Comparison of ENCODE assay signal across 8 mouse cellular contexts in genomic region chr5:125407020-125407830, GRCm38 (mm10). TPM values are rescaled to one million over a fixed set of nuclear protein-coding genes. Genes with fewer than 3 reads are reported as not detected.
DNase-seq lines count a peak whose midpoint lies in the region; ATAC-seq and TF ChIP-seq lines count a peak whose summit lies in the region.

No protein-coding gene starts in this region.

- TF ChIP-seq CTCF in small intestine, adult 2 months (IDR thresholded peaks at IDR 0.05; ENCODE audit: extremely low read depth, insufficient read length, insufficient replicate concordance, low read depth, low read length): no peak
- TF ChIP-seq CTCF in lung, adult 2 months (IDR thresholded peaks at IDR 0.05; ENCODE audit: insufficient read depth, low read length): no peak

- 53% methylated on average over 13 of the region's 13 CpGs for WGBS in forebrain, embryonic 10.5 days
- 58% methylated on average over 13 of the region's 13 CpGs for WGBS in limb, embryonic 11.5 days
- 55% methylated on average over 13 of the region's 13 CpGs for WGBS in small intestine, adult 2 months
- WGBS in lung, adult 2 months: 58% methylated on average over 13 of the region's 13 CpGs

- H3K36me3 ChIP-seq in megakaryocyte, embryonic 14.5 days (replicated peaks; ENCODE audit: low read length): no peaks in the 10 kb centered on the region
- H3K36me3 ChIP-seq in forebrain, embryonic 10.5 days (replicated peaks): no peaks in the 10 kb centered on the region
- H3K36me3 ChIP-seq in limb, embryonic 11.5 days (ENCODE audit: control insufficient read depth, insufficient read depth, low read length): no peaks in the 10 kb centered on the region
- H3K36me3 ChIP-seq in small intestine, adult 2 months (ENCODE audit: control insufficient read depth, insufficient read depth, low read length): no peaks in the 10 kb centered on the region

- DNase-seq in forebrain, embryonic 10.5 days (ENCODE audit: extremely low spot score, low spot score): no peak
- DNase-seq in limb, embryonic 11.5 days (ENCODE audit: low spot score): no peak
- no peak for DNase-seq in ovary, postnatal 10 days (ENCODE audit: low spot score)
- no peak for DNase-seq in left cerebral cortex, postnatal 10 days (ENCODE audit: extremely low spot score in 1 of 2, low spot score in 2 of 2)
- DNase-seq in lung, adult 2 months: no peak

- H3K4me1 ChIP-seq in megakaryocyte, embryonic 14.5 days: peaks cover 77% of the 10 kb centered on the region
- peaks cover 55% of the 10 kb centered on the region for H3K4me1 ChIP-seq in forebrain, embryonic 10.5 days
- peaks cover 11% of the 10 kb centered on the region; the same call in 1 of the 2 replicates for H3K4me1 ChIP-seq in limb, embryonic 11.5 days (ENCODE audit: control insufficient read depth, insufficient read depth, low read length)
- peaks cover 10% of the 10 kb centered on the region; the same call in 1 of the 2 replicates for H3K4me1 ChIP-seq in small intestine, adult 2 months (ENCODE audit: control insufficient read depth, insufficient read depth, insufficient read length, low read length)
- H3K4me1 ChIP-seq in lung, adult 2 months (ENCODE audit: control insufficient read depth, insufficient read depth, low read length): no peaks in the 10 kb centered on the region

- ATAC-seq in megakaryocyte, adult 5-6 weeks (ENCODE audit: poor library complexity, severe bottlenecking): no peak
- ATAC-seq in limb, embryonic 11.5 days (ENCODE audit: insufficient number of reproducible peaks, low FRiP score, low TSS enrichment, low read depth): no peak

- TF ChIP-seq POLR2A in small intestine, adult 2 months (IDR thresholded peaks at IDR 0.05; ENCODE audit: low read depth, low read length): no peak
- TF ChIP-seq POLR2A in lung, adult 2 months (IDR thresholded peaks at IDR 0.05; ENCODE audit: borderline replicate concordance, extremely low read depth, low read depth, low read length): no peak

- no peaks in the 10 kb centered on the region for H3K9me3 ChIP-seq in megakaryocyte, embryonic 14.5 days
- H3K9me3 ChIP-seq in forebrain, embryonic 10.5 days: no peaks in the 10 kb centered on the region
- H3K9me3 ChIP-seq in limb, embryonic 11.5 days (ENCODE audit: control insufficient read depth, low read length): no peaks in the 10 kb centered on the region

- H3K9ac ChIP-seq in limb, embryonic 11.5 days (ENCODE audit: low read length): no peak overlapping the region

- intact Hi-C loops in left cerebral cortex, postnatal 10 days (cut with DNase I): no loop called here

- peak overlapping the region; percentile 97 for H3K4me3 ChIP-seq in megakaryocyte, embryonic 14.5 days (replicated peaks)
- H3K4me3 ChIP-seq in forebrain, embryonic 10.5 days: peak overlapping the region; percentile 66
- H3K4me3 ChIP-seq in limb, embryonic 11.5 days (ENCODE audit: low read depth, low read length): peak overlapping the region; percentile 35
- H3K4me3 ChIP-seq in small intestine, adult 2 months (ENCODE audit: low read depth, low read length): peak overlapping the region; percentile 64; the same call in 1 of the 2 replicates
- no peak overlapping the region for H3K4me3 ChIP-seq in lung, adult 2 months (replicated peaks; ENCODE audit: extremely low read depth, low read depth, low read length)

- H3K27ac ChIP-seq in forebrain, embryonic 10.5 days: peak overlapping the region; percentile 89
- no peak overlapping the region for H3K27ac ChIP-seq in limb, embryonic 11.5 days (replicated peaks; ENCODE audit: low read depth, low read length)
- H3K27ac ChIP-seq in small intestine, adult 2 months (ENCODE audit: insufficient read depth, low read depth, low read length): no peak overlapping the region

- H3K27me3 ChIP-seq in megakaryocyte, embryonic 14.5 days (replicated peaks): peaks cover 8% of the 10 kb centered on the region
- H3K27me3 ChIP-seq in forebrain, embryonic 10.5 days (ENCODE audit: poor library complexity, severe bottlenecking): peaks cover 7% of the 10 kb centered on the region; the same call in 1 of the 2 replicates
- no peaks in the 10 kb centered on the region for H3K27me3 ChIP-seq in limb, embryonic 11.5 days (ENCODE audit: control insufficient read depth, insufficient read depth, low read length)
- H3K27me3 ChIP-seq in small intestine, adult 2 months (ENCODE audit: control insufficient read depth, insufficient read depth, low read length): no peaks in the 10 kb centered on the region

- H3K4me2 ChIP-seq in limb, embryonic 11.5 days (ENCODE audit: low read depth, severe bottlenecking): peak overlapping the region; percentile 46

RNA-seq across cellular contexts. Expression of gene Ubc, which starts 17.2 kb away (rescaled TPM):
- polyA plus RNA-seq in megakaryocyte, embryonic 14.5 days (2012; ENCODE audit: insufficient read depth, low replicate concordance): 71.3 and 127 TPM in 2 replicates
- total RNA-seq in megakaryocyte, adult 5-6 weeks (2015): 260 and 265 TPM in 2 replicates
- total RNA-seq in megakaryocyte, adult 5-6 weeks (2017): 355 and 414 TPM in 2 replicates
- polyA plus RNA-seq in forebrain, embryonic 10.5 days (2016; fragmentation: Nextera tagmentation; extraction: Ambion mirVana): 931 and 967 TPM in 2 replicates
- polyA plus RNA-seq in limb, embryonic 11.5 days (2014; fragmentation: Nextera tagmentation; extraction: Ambion mirVana): 979 and 1,019 TPM in 2 replicates
- polyA plus RNA-seq in small intestine, adult 2 months (2012; rRNA removed): 327 and 848 TPM in 2 replicates
- total RNA-seq in left cerebral cortex, postnatal 10 days (2021): 100 to 1,000 TPM; 831 to 842 TPM
- 705 and 874 TPM in 2 replicates for polyA plus RNA-seq in lung, adult 2 months (2012; rRNA removed)

RNA-seq across cellular contexts. Expression of gene Gm10382, which starts 18.1 kb away (rescaled TPM):
- 0.53 and 1.9 TPM in 2 replicates for polyA plus RNA-seq in megakaryocyte, embryonic 14.5 days (2012; ENCODE audit: insufficient read depth, low replicate concordance)
- not detected in 2 replicates for total RNA-seq in megakaryocyte, adult 5-6 weeks (2015)
- total RNA-seq in megakaryocyte, adult 5-6 weeks (2017): 0.11 TPM in 1 of 2 replicates, not detected in the other
- 0.21 and 0.38 TPM in 2 replicates for polyA plus RNA-seq in forebrain, embryonic 10.5 days (2016; fragmentation: Nextera tagmentation; extraction: Ambion mirVana)
- 0.28 TPM in 1 of 2 replicates, not detected in the other for polyA plus RNA-seq in limb, embryonic 11.5 days (2014; fragmentation: Nextera tagmentation; extraction: Ambion mirVana)
- polyA plus RNA-seq in small intestine, adult 2 months (2012; rRNA removed): 0.08 and 0.15 TPM in 2 replicates
- under 1 TPM; 0.39 to 0.56 TPM for total RNA-seq in left cerebral cortex, postnatal 10 days (2021)
- polyA plus RNA-seq in lung, adult 2 months (2012; rRNA removed): 0.20 and 0.25 TPM in 2 replicates

RNA-seq across cellular contexts. Expression of gene Dhx37, which starts 26.7 kb away (rescaled TPM):
- 14.4 and 23.5 TPM in 2 replicates for polyA plus RNA-seq in megakaryocyte, embryonic 14.5 days (2012; ENCODE audit: insufficient read depth, low replicate concordance)
- 6.6 and 13.9 TPM in 2 replicates for total RNA-seq in megakaryocyte, adult 5-6 weeks (2015)
- 15.7 and 29.0 TPM in 2 replicates for total RNA-seq in megakaryocyte, adult 5-6 weeks (2017)
- polyA plus RNA-seq in forebrain, embryonic 10.5 days (2016; fragmentation: Nextera tagmentation; extraction: Ambion mirVana): 21.4 and 22.2 TPM in 2 replicates
- polyA plus RNA-seq in limb, embryonic 11.5 days (2014; fragmentation: Nextera tagmentation; extraction: Ambion mirVana): 12.4 and 14.2 TPM in 2 replicates
- polyA plus RNA-seq in small intestine, adult 2 months (2012; rRNA removed): 10.1 and 13.2 TPM in 2 replicates
- 10 to 100 TPM; 12.2 to 14.5 TPM for total RNA-seq in left cerebral cortex, postnatal 10 days (2021)
- 11.1 and 13.4 TPM in 2 replicates for polyA plus RNA-seq in lung, adult 2 months (2012; rRNA removed)

RNA-seq across cellular contexts. Expression of gene Bri3bp, which starts 34.1 kb away (rescaled TPM):
- 36.3 and 36.5 TPM in 2 replicates for polyA plus RNA-seq in megakaryocyte, embryonic 14.5 days (2012; ENCODE audit: insufficient read depth, low replicate concordance)
- 46.8 and 49.2 TPM in 2 replicates for total RNA-seq in megakaryocyte, adult 5-6 weeks (2015)
- 19.7 and 26.3 TPM in 2 replicates for total RNA-seq in megakaryocyte, adult 5-6 weeks (2017)
- 56.5 and 57.6 TPM in 2 replicates for polyA plus RNA-seq in forebrain, embryonic 10.5 days (2016; fragmentation: Nextera tagmentation; extraction: Ambion mirVana)
- 36.9 and 39.3 TPM in 2 replicates for polyA plus RNA-seq in limb, embryonic 11.5 days (2014; fragmentation: Nextera tagmentation; extraction: Ambion mirVana)
- 28.5 and 33.5 TPM in 2 replicates for polyA plus RNA-seq in small intestine, adult 2 months (2012; rRNA removed)
- total RNA-seq in left cerebral cortex, postnatal 10 days (2021): 10 to 100 TPM; 81.3 to 83.6 TPM
- 5.0 and 8.2 TPM in 2 replicates for polyA plus RNA-seq in lung, adult 2 months (2012; rRNA removed)
